Mouse (Mus musculus): ENCODE results near the gene Gstp1.
"Not testable (repeated sequence)": the region's sequence is repeated elsewhere in the genome, so short reads cannot be mapped to it uniquely, and the experiment has no call there.

Gstp1 gene

DNA sequence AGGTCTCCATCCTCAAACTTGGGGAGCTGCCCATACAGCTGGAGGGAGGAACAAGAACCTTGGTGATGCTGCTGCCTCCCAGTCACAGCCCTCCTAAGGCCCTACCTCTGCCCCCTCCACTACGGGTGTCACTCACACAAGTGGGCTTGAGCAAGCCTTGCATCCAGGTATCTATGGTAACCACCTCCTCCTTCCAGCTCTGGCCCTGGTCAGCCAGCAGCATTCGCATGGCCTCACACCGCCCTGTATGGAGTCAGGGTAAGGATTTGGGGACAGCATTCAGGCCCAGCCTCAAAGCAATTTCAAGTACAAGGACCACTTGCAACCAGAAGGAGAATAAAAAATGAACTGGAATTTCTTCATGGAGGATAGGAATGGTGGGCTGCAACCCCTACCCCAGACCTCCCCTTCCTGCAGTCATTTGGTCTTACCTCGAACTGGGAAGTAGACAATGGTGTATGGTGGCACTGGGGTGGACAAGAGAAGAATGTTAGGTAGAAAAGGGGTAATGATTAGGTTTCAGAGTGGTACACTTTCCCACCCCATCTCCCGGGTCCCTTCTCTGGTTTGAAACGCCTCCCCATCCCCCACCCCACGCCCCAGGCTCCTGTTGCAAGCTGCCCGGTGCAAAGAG is 514 bp downstream of the Gstp1 start:
- DNase-seq (ENCODE audit: low spot score): not testable (repeated sequence)

DNA sequence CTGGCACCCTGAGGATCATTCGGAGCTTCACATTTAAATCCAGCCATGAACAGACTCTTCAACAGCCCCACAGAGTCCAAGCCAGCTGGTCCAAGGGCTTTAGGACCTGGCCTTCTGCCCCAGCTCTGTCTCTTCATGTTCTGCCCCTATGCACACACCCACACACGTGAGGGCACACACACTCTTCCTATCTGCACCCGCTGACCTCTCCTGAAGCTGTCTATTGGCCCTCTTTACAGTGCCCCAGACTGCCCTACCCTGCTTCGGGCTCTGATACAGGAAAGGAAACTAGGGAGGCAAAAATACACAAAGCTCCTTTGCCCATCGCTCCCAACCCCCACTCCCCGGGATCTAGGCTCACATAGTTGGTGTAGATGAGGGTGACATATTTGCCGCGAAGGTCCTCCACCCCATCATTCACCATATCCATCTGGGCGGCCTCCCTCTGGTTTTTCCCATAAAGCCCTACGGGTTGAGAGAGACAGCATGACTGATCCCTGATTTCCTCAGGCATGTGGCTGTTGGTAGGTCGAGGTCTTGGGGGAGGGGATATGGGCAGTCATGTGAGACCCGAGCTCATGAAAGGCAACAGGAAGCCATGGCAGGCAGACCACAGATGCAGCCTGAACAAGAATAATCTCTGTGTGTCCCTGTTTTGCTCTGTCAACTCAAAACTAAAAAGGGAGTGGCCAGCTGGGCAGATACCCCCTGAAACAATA is 1.3 kb downstream of the Gstp1 start:
- no peak for DNase-seq (ENCODE audit: low spot score)

- no peak for DNase-seq (ENCODE audit: low spot score)
Measured at GRCm38 (mm10) chr19:4033742-4034141, 4.0 kb downstream of the Gstp1 start.

GRCm38 (mm10) chr19:4033298-4033697 is 4.5 kb downstream of the Gstp1 start:
- no peak for DNase-seq (ENCODE audit: low spot score)

DNA sequence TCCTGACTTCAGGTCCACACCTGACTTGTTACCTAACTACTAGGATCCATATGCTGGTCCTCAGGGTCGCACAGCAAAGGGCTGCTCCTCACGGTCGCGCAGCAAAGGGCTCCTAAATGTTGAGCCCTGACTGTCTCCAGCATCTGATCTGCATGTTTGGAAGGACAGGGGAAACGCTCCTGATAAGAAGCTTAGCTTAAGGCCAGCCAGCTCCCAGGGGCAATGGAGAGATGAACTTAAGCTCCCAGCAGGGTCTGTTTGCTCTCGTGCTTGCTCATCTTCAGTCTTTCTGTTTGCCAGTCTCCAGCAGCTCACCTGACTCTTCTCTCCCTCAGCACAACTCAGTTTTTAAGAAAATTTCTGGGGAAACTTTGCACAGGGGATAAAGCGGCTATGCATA is 5.1 kb downstream of the Gstp1 start:
- no peak for DNase-seq (ENCODE audit: low spot score)

GRCm38 (mm10) chr19:4027576-4027975 is 10.2 kb downstream of the Gstp1 start:
- DNase-seq (ENCODE audit: low spot score): no peak

GRCm38 (mm10) chr19:4023185-4023584 is 14.6 kb downstream of the Gstp1 start:
- DNase-seq (ENCODE audit: low spot score): no peak

GRCm38 (mm10) chr19:4018743-4019583 is 18.8 kb downstream of the Gstp1 start:
- peak; percentile 72 for DNase-seq (ENCODE audit: low spot score)

GRCm38 (mm10) chr19:4017921-4018587 is 19.7 kb downstream of the Gstp1 start:
- DNase-seq (ENCODE audit: low spot score): no peak

DNA sequence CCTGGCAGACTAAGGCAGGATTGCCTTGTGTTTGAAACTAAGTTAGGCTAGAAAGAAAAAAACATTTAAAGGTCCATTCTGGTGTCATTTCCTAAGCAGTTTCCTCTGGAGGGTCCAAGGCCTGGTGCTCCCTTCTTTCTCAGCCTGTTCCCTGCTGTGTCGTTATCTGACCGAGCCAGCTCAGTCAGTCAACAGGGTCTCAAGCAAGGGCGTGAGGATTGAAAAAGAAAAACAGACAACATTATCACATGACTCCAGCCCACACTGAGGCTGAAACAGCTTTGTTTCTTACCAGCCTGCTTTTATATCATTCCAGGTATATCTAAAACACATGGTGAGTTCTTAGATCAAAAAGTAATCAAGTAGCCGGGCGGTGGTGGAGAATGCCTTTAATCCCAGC is 22.1 kb downstream of the Gstp1 start:
- no peak for DNase-seq (ENCODE audit: low spot score)

- DNase-seq (ENCODE audit: low spot score): no peak
Measured at GRCm38 (mm10) chr19:4014802-4015201, 23.0 kb downstream of the Gstp1 start.

DNA sequence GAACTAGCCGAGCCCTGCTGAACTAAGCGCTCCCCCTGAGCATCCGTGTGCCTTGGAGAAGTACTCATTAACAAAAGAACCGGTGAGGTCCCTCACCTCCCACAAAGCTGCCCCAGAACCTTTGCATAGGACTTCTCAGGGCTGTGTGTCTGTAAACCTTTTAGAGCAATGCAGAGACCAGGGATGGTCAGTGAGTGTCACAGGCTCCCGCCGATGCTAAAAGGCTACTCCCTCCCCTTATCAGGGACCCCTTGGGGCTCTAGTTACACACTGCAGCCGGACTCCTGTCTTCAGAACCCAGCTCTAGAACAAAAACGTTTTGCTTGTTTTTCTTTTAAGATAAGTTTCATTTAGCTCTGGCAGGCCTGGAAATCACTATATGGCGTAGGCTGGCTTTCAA is 24.7 kb downstream of the Gstp1 start:
- no peak for DNase-seq (ENCODE audit: low spot score)

- peak; percentile 98 for DNase-seq (ENCODE audit: low spot score)
Measured at GRCm38 (mm10) chr19:4012432-4013022, 25.3 kb downstream of the Gstp1 start, which contains the start of gene Ndufv1. Gene Ndufv1, minus strand, starts transcription at chr19:4012806.

GRCm38 (mm10) chr19:4011086-4011485 is 26.7 kb downstream of the Gstp1 start:
- DNase-seq (ENCODE audit: low spot score): no peak

- DNase-seq (ENCODE audit: low spot score): no peak
Measured at GRCm38 (mm10) chr19:4005971-4006370, 31.8 kb downstream of the Gstp1 start.

DNA sequence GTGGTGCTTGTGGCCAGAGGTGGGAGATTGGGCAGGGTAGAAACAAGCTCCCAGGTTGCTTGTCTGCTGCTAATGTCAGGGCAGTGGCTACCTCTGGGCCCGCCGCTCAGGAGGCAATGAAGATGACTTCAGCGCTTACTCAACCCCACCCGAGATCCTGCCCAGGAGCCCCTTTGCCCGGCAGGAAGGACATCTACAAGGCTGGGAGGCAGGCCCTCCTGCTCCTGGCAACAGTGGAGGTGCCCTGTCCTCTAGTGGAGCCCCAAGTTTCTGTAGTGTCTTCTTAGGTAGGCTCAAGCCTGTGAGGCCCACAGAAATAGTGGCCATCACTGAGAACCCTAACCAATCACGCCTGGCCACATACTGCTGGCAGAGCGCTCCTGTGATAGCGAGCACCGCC is 32.7 kb downstream of the Gstp1 start:
- DNase-seq (ENCODE audit: low spot score): no peak

DNA sequence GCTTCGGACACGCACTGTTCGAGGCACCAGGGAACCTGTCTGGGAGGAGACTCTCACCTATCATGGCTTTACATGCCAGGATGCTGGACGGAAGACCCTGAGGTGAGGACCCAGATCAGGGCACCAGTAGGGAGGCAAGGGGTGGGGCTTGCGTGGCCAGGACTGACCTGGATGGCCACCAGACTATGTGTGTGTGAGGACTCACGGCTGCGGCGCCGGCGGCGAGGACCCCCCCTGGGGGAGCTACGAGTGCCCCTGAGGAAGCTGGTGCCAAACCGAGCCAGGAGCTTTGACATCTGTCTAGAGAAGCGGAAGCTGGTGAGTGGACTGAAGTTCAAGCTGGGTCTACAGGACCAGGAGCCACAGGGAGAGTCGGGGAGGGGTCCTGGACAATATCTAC is 33.5 kb downstream of the Gstp1 start:
- no peak for DNase-seq (ENCODE audit: low spot score)

DNA sequence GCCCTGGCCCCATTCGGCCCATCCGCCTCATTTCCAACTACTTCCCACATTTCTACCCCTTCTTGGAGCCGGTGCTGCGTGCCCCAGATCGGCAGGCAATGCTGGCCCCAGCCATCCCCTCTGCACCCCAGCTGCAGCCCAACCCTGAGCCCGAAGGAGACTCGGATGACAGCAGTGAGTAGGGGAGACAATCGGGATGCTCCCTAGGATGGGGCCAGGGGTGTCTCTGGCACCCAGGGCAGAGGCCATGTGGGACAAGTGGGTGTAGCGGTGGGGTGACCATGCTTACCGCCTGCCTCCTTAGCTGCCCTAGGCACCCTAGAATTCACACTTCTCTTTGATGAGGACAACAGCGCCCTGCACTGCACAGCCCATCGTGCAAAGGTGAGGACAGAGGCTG is 34.1 kb downstream of the Gstp1 start:
- DNase-seq (ENCODE audit: low spot score): no peak

GRCm38 (mm10) chr19:4003112-4003511 is 34.7 kb downstream of the Gstp1 start, which contains the start of gene Doc2g:
Gene Doc2g, plus strand, starts transcription at chr19:4003313.
- DNase-seq (ENCODE audit: low spot score): no peak

GRCm38 (mm10) chr19:4001752-4002151 is 36.0 kb downstream of the Gstp1 start:
- no peak for DNase-seq (ENCODE audit: low spot score)

- DNase-seq (ENCODE audit: low spot score): no peak
Measured at GRCm38 (mm10) chr19:4000949-4001525, 36.7 kb downstream of the Gstp1 start.

All from left cerebral cortex, adult 11 months (tissue).